Mouse (Mus musculus) stomach, postnatal 0 days (tissue): ENCODE measurements around the gene Rpn2.

Experiments used
- CTCF ChIP-seq: IDR thresholded peaks from 2 replicates; pipeline ENCODE4 v1.5.1; 2016; ENCODE audit warnings: antibody characterized with exemption, low read depth, mild to moderate bottlenecking, moderate library complexity
- EP300 ChIP-seq: optimal IDR thresholded peaks from 2 replicates; pipeline ENCODE3; 2016; ENCODE audit warnings: antibody characterized with exemption

DNA sequence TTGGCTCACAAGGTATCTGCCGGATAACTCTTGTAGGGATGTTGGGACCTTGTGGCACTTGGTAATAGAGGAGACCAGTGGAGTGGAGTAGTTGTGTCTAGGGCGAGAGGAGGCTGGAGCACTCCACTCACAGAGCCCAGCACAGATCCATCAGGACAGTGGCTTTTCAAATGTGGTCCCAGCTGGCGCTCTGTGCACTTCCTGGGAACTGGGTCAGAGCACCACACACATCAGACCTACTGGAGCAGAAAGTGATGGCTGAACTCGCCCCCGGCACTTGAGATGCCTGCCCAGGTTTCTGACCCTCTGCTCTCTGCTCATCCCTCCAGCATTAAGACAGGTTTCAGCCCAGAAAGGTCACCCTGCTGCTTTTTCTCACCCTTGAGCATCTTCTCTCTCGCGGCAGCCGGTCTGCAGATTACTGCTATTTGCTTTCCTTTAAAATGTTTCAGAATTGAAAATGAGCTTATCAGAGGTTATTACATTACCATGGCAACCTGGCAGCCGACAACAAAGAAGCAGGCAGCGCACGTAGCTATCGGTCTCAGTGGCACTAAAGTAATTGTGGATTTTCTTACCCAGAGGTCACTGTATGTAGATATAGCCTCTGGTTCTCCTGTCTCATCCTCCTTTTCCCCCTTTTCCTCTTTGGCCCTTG is 70.4 kb downstream of the Rpn2 start:
- no peak for TF ChIP-seq CTCF
- TF ChIP-seq EP300: no peak
